Mouse (Mus musculus): Measurements from ENCODE around the gene Usp17ld.
"Not testable (repeated sequence)": the region's sequence is repeated elsewhere in the genome, so short reads cannot be mapped to it uniquely, and the experiment has no call there.

Gene Usp17ld

GRCm38 (mm10) chr7:103252405-103252804 is at the start of gene Usp17ld:
Gene Usp17ld, minus strand, starts transcription at chr7:103252505.
- not testable (repeated sequence) for DNase-seq (ENCODE audit: low read depth, low spot score)

- no peak for DNase-seq (ENCODE audit: low read depth, low spot score)
These were observed 35.6 kb downstream of the Usp17ld start, which contains the start of gene Olfr594 for GRCm38 (mm10) chr7:103216696-103217095. Gene Olfr594, plus strand, starts transcription at chr7:103216996.

- DNase-seq (ENCODE audit: low read depth, low spot score) = not testable (repeated sequence)
These were observed 40.3 kb downstream of the Usp17ld start for GRCm38 (mm10) chr7:103212050-103212449.

DNA sequence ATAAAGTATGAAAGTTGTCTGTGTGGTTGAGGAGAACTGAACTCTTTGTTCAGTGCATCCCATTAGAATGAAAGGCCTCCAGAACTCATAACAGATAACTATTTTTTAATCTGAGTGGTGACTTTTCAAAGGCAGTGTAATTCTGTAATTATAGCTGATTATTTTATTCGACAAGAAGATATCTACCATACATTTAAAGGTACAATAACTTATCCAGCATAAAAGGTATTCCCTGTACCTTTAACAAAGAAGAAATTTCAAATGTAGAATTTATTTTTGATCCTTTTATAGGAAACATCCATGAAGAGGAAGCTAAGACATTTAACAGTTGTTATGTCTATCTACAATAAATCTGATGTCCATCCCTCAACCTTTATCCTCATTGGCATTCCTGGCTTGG is 40.7 kb downstream of the Usp17ld start, which contains the start of gene Olfr593:
Gene Olfr593, plus strand, starts transcription at position 301 of the 400 bp plus-strand sequence.
- DNase-seq (ENCODE audit: low read depth, low spot score) = no peak
